ENCODE assay signal across 17 mouse cellular contexts in genomic region chr3:97313431-97313830, GRCm38 (mm10). TPM values are rescaled to one million over a fixed set of nuclear protein-coding genes. Genes with fewer than 3 reads are reported as not detected.
DNase-seq lines count a peak whose midpoint lies in the region; ATAC-seq and TF ChIP-seq lines count a peak whose summit lies in the region.
"Had no signal": no experiment of that assay in that cellular context is flagged by ENCODE, and none has a peak within 500 bp of the region (broad histone marks: within the 10 kb centered on the region; RNA-seq: fewer than 3 reads in every experiment).

No protein-coding gene starts in this region.

- H3K27ac ChIP-seq in neural tube, embryonic 11.5 days (ENCODE audit: low read depth, low read length) = no peak overlapping the region
- H3K27ac ChIP-seq in forebrain, postnatal 0 days (ENCODE audit: low read depth, low read length) = no peak overlapping the region
- H3K27ac ChIP-seq: neural tube, embryonic 15.5 days had no signal

- H3K27me3 ChIP-seq in neural tube, embryonic 11.5 days (ENCODE audit: control insufficient read depth, insufficient read depth, low read length) = no peaks in the 10 kb centered on the region
- no peaks in the 10 kb centered on the region for H3K27me3 ChIP-seq in forebrain, postnatal 0 days (ENCODE audit: insufficient read depth, low read length)
- H3K27me3 ChIP-seq: heart, embryonic 12.5 days had no signal

- no peak for TF ChIP-seq CTCF in forebrain, postnatal 0 days (IDR thresholded peaks at IDR 0.05; ENCODE audit: low read depth)

- DNase-seq in neural tube, embryonic 11.5 days (ENCODE audit: low spot score) = peak; percentile 31
- DNase-seq in neural tube, embryonic 10.5 days (ENCODE audit: extremely low spot score, low spot score) = no peak
- DNase-seq in forebrain, postnatal 0 days = no peak
- DNase-seq in layer of hippocampus, adult 11-12 months (ENCODE audit: low spot score) = no peak
- no peak for DNase-seq in layer of hippocampus, adult 8-10 months (ENCODE audit: low spot score in 2 of 2)
- DNase-seq: cerebellum, adult 11 months; gastrocnemius, postnatal 14 days; kidney, adult 8-10 months; lung, embryonic 14.5 days; right cerebral cortex, postnatal 25 days had no signal

- H3K4me2 ChIP-seq in neural tube, embryonic 11.5 days (ENCODE audit: low read depth) = no peak overlapping the region
- no peak overlapping the region for H3K4me2 ChIP-seq in forebrain, postnatal 0 days (ENCODE audit: low read depth)
- H3K4me2 ChIP-seq: heart, embryonic 12.5 days; lung, embryonic 14.5 days; neural tube, embryonic 15.5 days had no signal

- WGBS in neural tube, embryonic 11.5 days = 70% methylated on average over 2 of the region's 2 CpGs
- 76% methylated on average over 2 of the region's 2 CpGs for WGBS in forebrain, postnatal 0 days

- 0 out of 2 replicates have a peak, but pooled peaks cover 3% of the 10 kb centered on the region for H3K9me3 ChIP-seq in neural tube, embryonic 11.5 days (ENCODE audit: control insufficient read depth, low read length)
- no peaks in the 10 kb centered on the region for H3K9me3 ChIP-seq in forebrain, postnatal 0 days (ENCODE audit: low read length)
- H3K9me3 ChIP-seq: heart, embryonic 12.5 days; neural tube, embryonic 15.5 days had no signal

- no peaks in the 10 kb centered on the region for H3K4me1 ChIP-seq in neural tube, embryonic 11.5 days (ENCODE audit: control insufficient read depth, insufficient read depth, low read length)
- peaks cover 8% of the 10 kb centered on the region; the same call in 1 of the 2 replicates for H3K4me1 ChIP-seq in forebrain, postnatal 0 days (ENCODE audit: insufficient read depth)
- H3K4me1 ChIP-seq: megakaryocyte, embryonic 14.5 days had no signal

- H3K36me3 ChIP-seq in neural tube, embryonic 11.5 days (ENCODE audit: control insufficient read depth, insufficient read depth, low read length) = no peaks in the 10 kb centered on the region
- H3K36me3 ChIP-seq in forebrain, postnatal 0 days (ENCODE audit: insufficient read depth) = no peaks in the 10 kb centered on the region
- H3K36me3 ChIP-seq: heart, embryonic 12.5 days; neural tube, embryonic 15.5 days had no signal

- H3K9ac ChIP-seq in neural tube, embryonic 11.5 days (ENCODE audit: low read length) = no peak overlapping the region
- no peak overlapping the region for H3K9ac ChIP-seq in forebrain, postnatal 0 days
- H3K9ac ChIP-seq: heart, embryonic 12.5 days; lung, embryonic 14.5 days; neural tube, embryonic 15.5 days had no signal

- ATAC-seq in neural tube, embryonic 11.5 days (ENCODE audit: insufficient read depth, low FRiP score, low TSS enrichment) = no peak
- ATAC-seq in forebrain, postnatal 0 days = peak; percentile 26; the same call in 1 of the 2 replicates
- 0 out of 2 replicates have a peak, but pooled peaks have one; percentile 11 for ATAC-seq in megakaryocyte progenitor cell, adult 5-6 weeks (replicated peaks; ENCODE audit: poor library complexity)
- ATAC-seq in monocyte, adult 5-6 weeks (replicated peaks; ENCODE audit: insufficient number of reproducible peaks, low FRiP score, low TSS enrichment, poor library complexity, severe bottlenecking) = no peak
- ATAC-seq: activated CD4-positive, CD25-positive, alpha-beta regulatory T cell, adult 4 months; CD4-positive, CD25-positive, alpha-beta regulatory T cell, adult 4 months had no signal

- no peak overlapping the region for H3K4me3 ChIP-seq in neural tube, embryonic 11.5 days (ENCODE audit: low read depth, low read length)
- H3K4me3 ChIP-seq in forebrain, postnatal 0 days (ENCODE audit: low read depth, low read length) = no peak overlapping the region
- H3K4me3 ChIP-seq: heart, embryonic 12.5 days; megakaryocyte, embryonic 14.5 days; neural tube, embryonic 15.5 days had no signal

RNA-seq across cellular contexts. Expression of gene Bcl9, which starts 15.7 kb away (rescaled TPM):
- polyA plus RNA-seq in neural tube, embryonic 11.5 days (2014; fragmentation: Nextera tagmentation; extraction: Ambion mirVana) = 61.9 and 65.4 TPM in 2 replicates
- total RNA-seq in forebrain, postnatal 0 days (2014; rRNA removed) = 32.5 and 46.4 TPM in 2 replicates
- 48.3 and 62.8 TPM in 2 replicates for polyA plus RNA-seq in forebrain, postnatal 0 days (2015; fragmentation: Nextera tagmentation; extraction: Ambion mirVana)
- total RNA-seq in megakaryocyte progenitor cell, adult 5-6 weeks (2015) = 20.1 and 24.8 TPM in 2 replicates
- 6.5 and 8.2 TPM in 2 replicates for total RNA-seq in megakaryocyte progenitor cell, adult 5-6 weeks (2017)
- total RNA-seq in monocyte, adult 5-6 weeks (2017) = 1.3 to 8.7 TPM (median 3.9 TPM) in 3 replicates
- total RNA-seq in layer of hippocampus, adult 8-10 months (2022) = 10 to 100 TPM; 59.3 to 69.9 (median 65.3) TPM

Comparison
In these comparisons a context has a peak if more than half of its experiments do, and no peak if none do; other contexts are left out.
1. ATAC-seq: peak in forebrain, postnatal 0 days (single experiment) and megakaryocyte progenitor cell, adult 5-6 weeks (single experiment); none in neural tube, embryonic 11.5 days (single experiment) and monocyte, adult 5-6 weeks (single experiment).